Mouse (Mus musculus) E14TG2a.4 (cell line): Measurements from ENCODE around the gene Cyb5d1.

Source experiments
- H3K27me3 ChIP-seq: 2 replicates; pipeline ENCODE4 v1.6.1; 2014; ENCODE audit warnings: low read length, control low read depth; ENCODE audit not compliant: insufficient read depth
- H3K36me3 ChIP-seq: 2 replicates; pipeline ENCODE4 v1.6.1; 2014; ENCODE audit warnings: low read length, control low read depth; ENCODE audit not compliant: insufficient read depth
- H3K4me1 ChIP-seq: replicated peaks from 2 replicates; pipeline ENCODE4 v1.6.1; 2014; ENCODE audit warnings: low read depth, low read length, control low read depth
- H3K4me3 ChIP-seq: replicated peaks from 2 replicates; pipeline ENCODE4 v1.5.1; 2014; ENCODE audit warnings: mild to moderate bottlenecking, low read length
- H3K9me3 ChIP-seq: 2 replicates; pipeline ENCODE4 v1.6.1; 2014; ENCODE audit warnings: low read length, control low read depth
- CTCF ChIP-seq: conservative IDR thresholded peaks from 2 replicates; pipeline ENCODE4 v1.5.1; 2014; ENCODE audit warnings: low read length
- NANOG ChIP-seq: IDR thresholded peaks from 2 replicates; pipeline ENCODE4 v1.6.1; 2014; ENCODE audit warnings: borderline replicate concordance, low read length, mixed read lengths
- POU5F1 ChIP-seq: IDR thresholded peaks from 2 replicates; pipeline ENCODE4 v1.6.1; 2014; ENCODE audit warnings: low read length, borderline replicate concordance

Cyb5d1 gene

DNA sequence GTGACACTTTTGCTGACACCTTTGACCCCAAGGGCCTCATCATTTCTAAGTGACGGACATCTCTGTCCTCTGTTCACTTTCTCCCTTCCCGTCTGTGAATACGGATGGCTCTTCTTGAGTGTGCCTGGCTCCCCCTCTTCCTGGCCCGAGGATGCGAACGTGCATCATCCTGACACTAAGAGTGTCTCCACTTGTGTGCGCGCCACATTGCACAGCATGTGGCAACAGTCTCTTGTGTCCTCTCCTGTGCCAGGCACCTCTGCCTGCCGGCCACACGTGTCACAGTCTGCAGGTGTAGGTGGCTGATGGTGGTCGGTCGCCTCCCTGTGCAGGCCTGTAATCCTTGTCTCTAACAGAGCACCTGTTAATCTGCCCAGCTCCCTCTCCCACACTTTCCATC is 23.8 kb downstream of the Cyb5d1 start:
- Histone ChIP-seq H3K27me3 (peaks cover 49% of the 10 kb centered on the region), H3K9me3 (no peaks in the 10 kb centered on the region), H3K36me3 (no peaks in the 10 kb centered on the region), H3K4me3 (no peak overlapping the region), H3K4me1 (peaks cover 48% of the 10 kb centered on the region)
- no peak for TF ChIP-seq POU5F1
- no peak for TF ChIP-seq NANOG
- no peak for TF ChIP-seq CTCF

DNA sequence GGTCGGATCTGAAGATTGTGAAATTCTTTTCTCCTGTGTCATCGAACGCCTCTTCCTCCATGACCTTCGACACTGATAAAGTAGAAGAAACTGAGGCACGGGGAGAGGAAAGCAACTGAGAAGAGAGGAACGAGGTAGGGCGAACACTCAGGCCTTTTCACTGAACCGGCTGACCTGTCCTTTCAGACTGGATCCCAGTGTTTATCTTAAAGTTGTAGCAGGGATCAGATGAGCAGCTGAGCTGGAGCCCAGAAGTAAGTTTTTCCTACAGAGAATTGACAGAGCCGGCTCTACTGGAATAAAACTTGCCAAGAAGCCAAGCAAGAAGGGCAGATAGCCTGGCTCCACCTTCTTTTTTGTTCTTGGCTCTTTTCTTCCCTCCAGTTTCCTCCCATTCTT is 24.6 kb downstream of the Cyb5d1 start:
- peaks cover 55% of the 10 kb centered on the region for H3K27me3 ChIP-seq
- TF ChIP-seq POU5F1 = no peak
- no peak for TF ChIP-seq NANOG
- no peak for TF ChIP-seq CTCF
- H3K4me1 ChIP-seq = peaks cover 56% of the 10 kb centered on the region
- H3K36me3 ChIP-seq = no peaks in the 10 kb centered on the region
- H3K9me3 ChIP-seq = no peaks in the 10 kb centered on the region
- H3K4me3 ChIP-seq = no peak overlapping the region; the same call in 1 of the 2 replicates

- H3K4me1 ChIP-seq = peaks cover 62% of the 10 kb centered on the region
- no peaks in the 10 kb centered on the region for H3K9me3 ChIP-seq
- H3K4me3 ChIP-seq = no peak overlapping the region
- TF ChIP-seq POU5F1 (no peak), NANOG (no peak), CTCF (no peak)
- H3K27me3 ChIP-seq = peaks cover 61% of the 10 kb centered on the region
- H3K36me3 ChIP-seq = no peaks in the 10 kb centered on the region
These were observed 25.2 kb downstream of the Cyb5d1 start for GRCm38 (mm10) chr11:69369990-69370816.

- TF ChIP-seq POU5F1 (no peak), CTCF (no peak), NANOG (no peak)
- H3K4me3 ChIP-seq = peak within 1 kb of the TSS; percentile 81
- H3K4me1 ChIP-seq = peaks cover 70% of the 10 kb centered on the region
- H3K27me3 ChIP-seq = peaks cover 68% of the 10 kb centered on the region
- no peaks in the 10 kb centered on the region for H3K9me3 ChIP-seq
- no peaks in the 10 kb centered on the region for H3K36me3 ChIP-seq
These were observed 26.0 kb downstream of the Cyb5d1 start, which contains the start of gene Chd3 for GRCm38 (mm10) chr11:69369215-69369989. Gene Chd3, minus strand, starts transcription at chr11:69369406.

DNA sequence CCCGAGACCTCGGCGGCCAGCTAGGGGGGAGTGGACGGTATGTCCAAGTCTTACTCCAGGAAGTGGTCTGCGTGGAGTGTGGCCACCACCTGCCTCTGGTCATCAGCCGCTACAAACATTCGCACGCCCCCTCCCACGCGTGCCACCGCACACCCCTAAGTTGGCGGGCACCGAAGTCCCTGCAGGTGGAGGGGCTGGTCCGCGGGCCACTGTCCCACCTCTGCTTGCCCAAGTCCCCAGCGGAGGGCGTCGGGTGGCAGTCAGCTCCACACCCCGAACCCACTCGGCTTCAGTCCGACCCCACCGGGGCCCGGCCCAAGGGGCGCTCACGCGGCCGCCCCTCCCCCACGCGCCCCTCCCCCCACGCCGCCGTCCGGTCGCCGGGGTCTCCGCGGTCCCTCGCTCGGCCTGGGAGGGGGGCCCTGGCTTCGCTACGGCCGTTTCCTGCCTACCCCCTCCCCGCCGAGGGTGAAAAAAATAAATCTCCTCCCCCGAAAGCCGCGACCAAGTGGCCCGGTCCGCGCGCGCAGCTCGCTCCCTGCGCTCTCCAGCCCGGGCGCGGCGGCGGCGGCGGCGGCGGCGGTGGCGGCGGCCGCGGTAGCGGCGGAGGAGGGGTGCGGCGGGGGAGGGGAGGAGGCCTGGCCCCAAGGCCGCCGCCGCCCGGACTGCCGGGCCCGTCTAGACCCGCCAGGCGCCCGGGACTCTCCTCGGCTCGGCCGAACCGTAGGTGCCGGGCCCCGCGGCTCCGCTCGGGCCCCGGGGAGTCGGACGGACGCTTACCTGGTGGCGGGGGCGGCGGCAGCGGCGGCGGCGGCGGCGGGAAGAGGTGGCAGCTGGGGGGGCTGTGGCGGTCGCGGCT is 26.8 kb downstream of the Cyb5d1 start:
- no peaks in the 10 kb centered on the region for H3K9me3 ChIP-seq
- H3K4me3 ChIP-seq = peak overlapping the region; percentile 81
- peaks cover 75% of the 10 kb centered on the region for H3K27me3 ChIP-seq
- no peak for TF ChIP-seq CTCF
- TF ChIP-seq NANOG = no peak
- TF ChIP-seq POU5F1 = no peak
- peaks cover 72% of the 10 kb centered on the region for H3K4me1 ChIP-seq
- H3K36me3 ChIP-seq = no peaks in the 10 kb centered on the region

GRCm38 (mm10) chr11:69367616-69368355 is 27.6 kb downstream of the Cyb5d1 start:
- no peak for TF ChIP-seq POU5F1
- TF ChIP-seq CTCF = no peak
- no peak for TF ChIP-seq NANOG

DNA sequence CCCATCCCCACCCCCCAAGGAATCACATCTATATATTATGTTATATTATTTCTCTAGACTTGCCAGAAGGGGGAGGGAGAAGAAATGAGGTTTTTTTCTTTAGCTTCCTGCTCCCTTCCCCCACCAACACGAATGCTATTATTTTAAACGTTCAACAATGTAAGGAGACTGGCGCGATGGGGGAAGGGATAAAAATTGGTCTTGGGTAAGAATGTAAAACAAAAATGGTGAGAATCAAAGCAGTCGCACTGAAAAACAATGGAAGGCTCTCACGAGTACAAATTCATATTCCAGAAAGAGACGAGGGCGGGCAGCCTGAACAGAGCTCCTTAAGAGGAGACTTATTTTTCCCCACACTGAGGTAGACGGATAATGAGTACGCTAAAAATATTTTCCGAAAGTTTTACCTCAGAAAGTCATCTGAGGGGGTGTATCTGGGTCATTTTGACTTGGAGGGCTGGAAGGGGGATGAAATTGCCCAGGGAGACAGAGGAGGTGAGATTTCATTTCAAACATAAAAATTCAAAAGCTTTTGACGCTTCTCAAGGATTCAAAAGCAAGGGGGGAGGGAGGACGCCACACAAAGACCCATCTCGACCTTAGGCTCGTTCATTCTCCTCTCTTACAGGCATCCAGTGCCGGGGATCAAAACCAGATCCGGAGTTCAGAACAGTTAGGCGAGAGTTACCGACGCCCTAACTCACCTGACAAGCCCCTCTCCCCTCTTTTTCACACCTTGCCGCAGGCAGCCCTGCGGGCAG is 28.4 kb downstream of the Cyb5d1 start:
- Histone ChIP-seq H3K27me3 (peaks cover 71% of the 10 kb centered on the region), H3K4me1 (peaks cover 61% of the 10 kb centered on the region), H3K9me3 (no peaks in the 10 kb centered on the region), H3K4me3 (0 out of 2 replicates have a peak overlapping the region, but pooled peaks have one; percentile 7), H3K36me3 (no peaks in the 10 kb centered on the region)
- TF ChIP-seq NANOG = no peak
- no peak for TF ChIP-seq POU5F1
- no peak for TF ChIP-seq CTCF

More at GRCm38 (mm10) chr11:69367616-69368355, 27.6 kb downstream of the Cyb5d1 start:
- peaks cover 65% of the 10 kb centered on the region for H3K4me1 ChIP-seq
- peak overlapping the region; percentile 81 for H3K4me3 ChIP-seq
- H3K36me3 ChIP-seq = no peaks in the 10 kb centered on the region
- no peaks in the 10 kb centered on the region for H3K9me3 ChIP-seq
- peaks cover 74% of the 10 kb centered on the region for H3K27me3 ChIP-seq
